Mouse (Mus musculus): ENCODE measurements at regions not wholly inside any gene's neighbourhood (a gene's known extent, or its start where the extent isn't known, plus 50 kb on each side); places are given as distances from the start of the nearest gene placed in this dataset.

DNA sequence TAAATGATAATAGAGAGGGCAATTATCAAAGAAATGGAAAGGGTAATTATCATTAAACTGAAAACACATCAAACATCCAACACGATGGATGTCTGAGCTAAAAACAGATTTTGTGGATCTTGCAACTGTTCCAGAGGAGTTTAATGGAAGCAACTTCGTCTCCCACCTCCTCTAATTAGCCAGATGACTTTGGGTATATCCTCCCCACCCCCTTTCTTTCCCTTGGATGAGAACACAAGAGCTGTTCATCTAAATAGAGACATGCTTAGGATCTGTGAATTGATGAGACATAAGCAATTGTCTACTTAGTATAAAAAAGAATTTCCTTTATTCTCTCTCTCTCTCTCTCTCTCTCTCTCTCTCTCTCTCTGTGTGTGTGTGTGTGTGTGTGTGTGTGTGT, 333.7 kb upstream of the Adgrl2 start:
- no peak for DNase-seq (ENCODE audit: low read depth)

- DNase-seq (ENCODE audit: low read depth), result no peak
These were observed 328.4 kb upstream of the Adgrl2 start for GRCm38 (mm10) chr3:149318728-149319127.

GRCm38 (mm10) chr3:149314258-149314657, 323.9 kb upstream of the Adgrl2 start:
- DNase-seq (ENCODE audit: low read depth), result no peak

- DNase-seq (ENCODE audit: low read depth), result no peak
These were observed 322.9 kb upstream of the Adgrl2 start for GRCm38 (mm10) chr3:149313217-149313616.

- DNase-seq (ENCODE audit: low read depth), result no peak
These were observed 321.2 kb upstream of the Adgrl2 start for GRCm38 (mm10) chr3:149311576-149311975.

GRCm38 (mm10) chr3:149306709-149307108, 316.4 kb upstream of the Adgrl2 start:
- no peak for DNase-seq (ENCODE audit: low read depth)

GRCm38 (mm10) chr3:149306291-149306690, 315.9 kb upstream of the Adgrl2 start:
- no peak for DNase-seq (ENCODE audit: low read depth)

GRCm38 (mm10) chr3:149305440-149305839, 315.1 kb upstream of the Adgrl2 start:
- no peak for DNase-seq (ENCODE audit: low read depth)

DNA sequence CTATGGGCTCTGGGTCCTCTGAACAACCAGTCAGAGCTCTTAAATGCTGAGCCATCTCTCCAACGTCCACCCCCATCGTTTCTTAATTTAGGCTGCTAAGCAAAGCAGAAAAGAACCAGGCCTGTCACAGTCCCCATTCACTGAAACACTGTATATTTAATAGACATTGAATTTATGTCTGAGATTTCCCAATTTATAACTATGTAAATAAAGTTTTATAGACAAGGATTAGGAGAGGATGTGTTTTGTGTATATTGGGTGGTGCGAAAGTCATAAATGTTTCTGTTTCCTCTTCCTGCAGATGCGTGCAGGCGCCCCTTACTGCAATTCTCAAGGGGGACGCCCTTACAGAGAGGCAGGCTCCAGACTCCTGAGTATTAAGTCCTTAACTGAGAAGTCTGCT, 314.7 kb upstream of the Adgrl2 start:
- DNase-seq (ENCODE audit: low read depth), result no peak

DNA sequence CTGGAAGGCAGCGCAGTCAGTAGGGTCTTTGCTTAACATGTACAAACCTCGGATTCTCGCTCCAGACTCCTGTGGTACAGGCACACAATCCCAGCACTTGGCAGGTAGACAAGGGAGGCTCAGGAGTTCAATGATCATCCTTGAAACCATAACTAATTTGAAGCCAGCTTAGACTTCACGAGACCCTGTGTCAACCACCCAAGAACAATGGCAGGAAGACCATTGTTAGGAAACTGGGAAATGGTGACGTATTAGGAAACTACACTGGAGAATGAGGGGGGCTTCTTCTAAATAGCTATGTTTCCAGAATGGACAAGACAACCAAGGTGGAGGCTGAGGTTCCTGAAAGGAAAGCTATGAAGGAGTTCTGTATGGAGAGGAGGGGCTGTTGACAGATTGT, 313.1 kb upstream of the Adgrl2 start:
- DNase-seq (ENCODE audit: low read depth), result no peak

- no peak for DNase-seq (ENCODE audit: low read depth)
These were observed 309.6 kb upstream of the Adgrl2 start for GRCm38 (mm10) chr3:149300002-149300401.

GRCm38 (mm10) chr3:149296419-149296962, 306.1 kb upstream of the Adgrl2 start:
- DNase-seq (ENCODE audit: low read depth), result no peak

DNA sequence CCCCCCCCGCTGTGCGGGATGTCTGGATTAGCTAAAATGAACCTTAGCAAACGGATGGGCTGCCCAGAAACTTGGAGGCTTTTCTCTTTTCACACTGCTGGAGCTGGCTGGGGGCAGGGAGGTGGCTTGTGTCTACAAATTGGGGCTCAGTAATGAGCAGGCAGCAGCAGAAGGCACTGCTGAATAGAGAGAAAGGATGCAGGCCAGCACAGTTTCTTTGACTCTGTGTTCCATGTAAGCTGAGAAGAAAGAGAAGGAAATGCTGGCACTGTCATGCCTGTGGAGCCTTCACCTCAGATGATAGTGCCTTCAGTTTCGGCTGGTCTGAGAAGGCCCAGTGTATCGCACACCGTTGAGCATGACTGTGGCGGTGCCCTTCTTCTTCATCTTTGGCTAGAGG, 305.6 kb upstream of the Adgrl2 start:
- no peak for DNase-seq (ENCODE audit: low read depth)

DNA sequence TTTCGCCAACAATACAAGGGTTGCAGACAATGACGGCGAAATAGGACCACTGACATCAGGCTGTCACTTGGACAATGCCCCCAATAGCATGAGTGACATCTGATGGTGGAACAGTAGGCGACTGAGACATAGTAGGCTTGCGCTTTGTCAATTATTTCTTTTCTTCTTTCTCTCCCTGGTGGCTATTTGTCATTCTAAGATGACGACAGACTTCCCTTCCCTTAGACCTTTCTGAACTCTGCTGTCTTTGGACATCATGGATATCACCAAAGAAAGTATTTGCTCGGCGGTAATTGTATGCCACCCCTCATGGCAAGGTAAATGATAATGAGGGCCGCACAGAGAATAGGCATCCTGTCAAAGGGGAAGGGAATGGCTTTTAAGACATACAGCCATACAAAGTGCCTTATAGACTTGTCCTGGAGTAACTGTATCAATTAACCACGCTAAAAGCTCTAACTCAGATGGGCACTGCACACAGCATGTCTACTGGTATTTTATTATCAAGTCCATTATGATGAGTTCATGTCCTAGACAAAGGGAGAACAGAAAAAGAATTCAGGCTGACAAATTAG, 305.0 kb upstream of the Adgrl2 start:
- DNase-seq (ENCODE audit: low read depth), result no peak

DNA sequence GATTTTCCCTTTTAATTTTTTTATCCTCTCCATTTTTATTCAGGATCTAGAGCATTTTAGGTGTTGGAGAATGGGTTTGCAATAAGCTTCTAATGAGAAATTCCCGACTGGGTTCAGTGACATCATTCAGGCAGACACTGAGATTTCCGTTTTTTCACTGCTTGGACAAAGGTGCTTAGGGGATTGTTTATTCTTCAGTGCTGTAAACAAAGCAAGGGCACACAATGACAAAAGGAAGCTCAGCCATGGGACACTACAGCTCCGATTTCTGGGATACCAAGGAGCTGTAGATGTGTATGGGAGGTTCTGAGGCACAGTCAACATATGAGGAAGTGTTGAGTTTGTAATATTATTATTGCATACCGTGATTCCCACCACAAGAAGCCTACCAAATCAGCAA, 304.1 kb upstream of the Adgrl2 start:
- no peak for DNase-seq (ENCODE audit: low read depth)

DNA sequence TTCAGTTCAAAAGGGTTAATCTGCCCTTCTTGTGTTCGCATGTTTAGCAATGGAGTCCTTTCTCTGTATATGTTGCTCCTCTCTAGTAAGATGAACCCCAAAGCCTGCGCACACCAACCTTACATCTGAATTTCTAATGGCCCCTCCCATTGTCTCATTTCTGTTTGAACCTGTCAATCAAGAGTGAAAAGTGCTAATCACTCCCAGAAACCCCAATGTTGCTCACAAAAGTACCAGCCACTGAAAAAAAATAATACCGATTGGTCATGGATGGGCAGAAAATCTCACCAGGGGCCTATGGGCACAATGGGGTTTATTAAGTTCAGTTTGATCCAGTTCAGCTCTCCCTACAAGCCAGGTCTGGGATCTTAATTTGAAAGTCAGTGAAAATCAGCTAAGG, 302.1 kb upstream of the Adgrl2 start:
- no peak for DNase-seq (ENCODE audit: low read depth)

GRCm38 (mm10) chr3:149291473-149291872, 301.1 kb upstream of the Adgrl2 start:
- no peak for DNase-seq (ENCODE audit: low read depth)

DNA sequence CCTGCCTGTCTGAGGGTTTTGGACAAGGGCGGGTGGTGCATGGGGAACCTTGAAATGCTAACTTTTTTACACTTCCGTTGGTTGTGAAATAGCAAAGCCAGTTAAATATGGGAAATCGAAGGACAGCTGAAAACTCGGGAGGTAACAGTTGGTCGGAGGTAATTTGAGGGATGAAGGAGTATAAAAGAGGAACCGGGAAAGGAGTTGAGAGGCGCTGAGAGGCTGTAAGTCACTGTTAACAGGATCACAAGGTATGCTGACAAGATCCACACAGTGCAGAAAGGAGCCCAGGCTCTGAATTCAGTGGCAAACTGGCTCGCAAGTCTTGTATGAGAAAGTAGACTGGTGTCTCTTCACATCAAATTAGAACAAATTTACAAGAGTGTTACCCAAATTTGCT, 299.9 kb upstream of the Adgrl2 start:
- no peak for DNase-seq (ENCODE audit: low read depth)

DNA sequence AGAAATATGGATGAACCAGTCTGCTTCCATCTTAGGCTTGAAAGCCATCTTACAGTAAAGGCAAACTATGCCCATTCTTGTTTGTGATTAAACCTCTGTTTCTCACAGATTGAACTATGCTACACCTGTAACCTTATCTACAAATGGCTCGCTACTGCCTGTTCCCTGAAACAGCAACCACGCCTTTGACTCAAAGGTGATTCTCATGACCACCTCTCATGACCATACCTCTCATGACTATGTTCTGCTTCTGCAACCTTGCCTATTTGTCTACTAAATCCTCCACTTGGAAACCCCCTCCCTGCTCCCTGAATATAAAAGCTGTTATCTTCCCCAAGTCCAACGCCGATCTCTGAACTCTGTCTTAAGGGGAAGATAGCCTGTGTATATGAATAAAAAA, 296.7 kb upstream of the Adgrl2 start:
- no peak for DNase-seq (ENCODE audit: low read depth)

DNA sequence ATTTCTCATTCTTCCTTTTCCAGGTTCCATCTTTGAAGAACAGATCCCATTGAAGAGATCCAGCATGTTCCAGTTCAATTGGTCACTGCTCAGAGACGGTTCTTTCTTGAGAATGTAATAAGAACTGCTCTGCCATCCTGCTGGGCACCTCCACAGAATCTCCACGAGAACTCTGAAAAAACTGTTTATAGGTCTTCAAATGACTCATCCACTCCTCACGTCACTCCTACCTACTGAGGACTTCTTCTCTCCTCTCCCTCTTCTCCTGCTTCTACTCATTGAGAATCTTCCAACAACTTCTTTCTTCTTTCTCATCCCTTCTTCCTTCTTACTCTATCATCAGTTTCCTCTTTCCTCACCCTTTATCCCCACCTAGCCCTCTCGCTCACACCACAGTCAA, 294.6 kb upstream of the Adgrl2 start:
- DNase-seq (ENCODE audit: low read depth), result no peak

DNA sequence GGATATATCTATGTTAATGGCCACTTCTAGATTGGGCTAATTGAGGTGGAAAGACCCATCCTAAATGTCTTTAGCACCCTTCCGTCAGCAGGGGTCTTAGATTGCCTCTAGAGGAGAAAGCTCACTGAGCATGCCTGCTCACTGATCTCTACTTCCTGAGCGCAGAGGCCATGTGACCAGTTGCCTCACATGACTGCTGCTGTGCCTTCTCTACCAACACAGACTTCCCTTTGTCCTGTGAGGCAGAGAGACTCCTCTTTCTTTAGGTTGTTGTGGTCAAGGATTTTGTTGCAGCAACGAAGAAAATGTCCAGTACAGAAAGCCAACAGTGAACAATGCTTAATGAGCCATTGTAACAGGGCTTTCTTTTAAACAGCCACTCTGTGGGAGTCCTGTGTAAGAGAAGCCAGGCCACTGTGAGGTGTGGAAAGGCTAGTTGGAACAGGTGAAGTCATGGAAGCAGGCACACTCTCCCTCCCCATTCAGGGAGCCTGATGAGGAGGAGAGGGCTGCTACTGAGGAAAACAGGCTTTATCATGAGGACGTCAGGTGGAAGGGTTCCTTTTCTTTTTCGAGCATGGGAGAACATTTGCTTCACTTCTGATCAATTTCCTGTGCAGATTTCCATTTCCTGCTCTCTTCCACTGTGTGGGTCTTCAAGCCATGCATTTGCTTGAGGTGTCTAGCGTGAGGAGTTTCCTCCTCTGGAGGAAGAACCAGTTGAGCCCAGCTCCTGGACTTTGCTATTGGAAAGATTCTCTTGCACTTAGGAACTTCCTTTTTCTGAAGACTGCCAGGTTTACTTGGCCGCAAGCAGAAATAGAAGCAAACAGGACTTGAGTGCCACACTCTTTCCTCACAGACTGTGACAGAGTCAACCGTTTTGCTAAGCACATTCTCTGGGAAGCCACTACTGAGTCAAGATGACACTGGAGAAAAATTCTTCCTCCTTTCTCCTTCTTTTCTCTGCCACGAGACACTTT, 290.7 kb upstream of the Adgrl2 start:
- no peak for DNase-seq (ENCODE audit: low read depth)

DNA sequence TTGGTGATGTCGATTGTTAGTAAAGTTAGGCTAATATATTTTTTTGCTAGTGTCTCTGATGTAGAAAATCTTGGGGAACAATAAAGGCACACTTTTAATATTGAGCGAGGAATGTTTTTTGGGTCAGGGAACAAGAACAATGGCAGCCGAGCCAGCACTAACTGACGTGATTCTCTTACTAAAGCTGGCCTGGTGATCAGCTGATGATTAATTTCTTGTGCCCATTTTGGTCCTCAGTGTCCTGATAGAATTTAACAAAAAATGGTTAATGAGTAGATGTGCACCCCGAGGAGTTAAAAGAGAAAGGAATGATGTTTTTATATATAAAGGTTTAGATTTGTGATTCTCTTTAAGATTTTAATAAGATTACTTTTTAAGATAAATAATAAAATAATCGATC, 289.0 kb upstream of the Adgrl2 start:
- DNase-seq (ENCODE audit: low read depth), result no peak

DNA sequence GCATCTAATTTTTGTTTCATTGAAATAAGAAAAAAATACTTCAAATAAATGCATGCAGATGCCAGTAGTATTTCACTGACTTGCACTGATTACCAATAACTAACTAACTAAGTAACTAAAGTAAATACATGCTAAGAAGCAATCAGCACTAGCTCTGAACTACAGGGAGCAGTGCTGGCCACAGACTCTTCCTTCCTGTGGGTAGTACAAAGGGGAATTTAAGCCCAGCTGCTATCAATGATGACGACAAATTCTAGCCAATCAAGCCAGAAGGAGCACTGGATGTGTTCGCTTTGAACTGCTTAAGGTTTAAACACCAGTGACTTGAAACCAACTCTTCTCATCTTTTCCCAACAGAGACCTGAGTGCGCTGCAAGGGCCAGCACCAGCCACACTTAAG, 287.5 kb upstream of the Adgrl2 start:
- no peak for DNase-seq (ENCODE audit: low read depth)

Data from fibroblast of lung, adult 2 months (primary cell).